Mouse (Mus musculus) liver, embryonic 15.5 days (tissue): ENCODE data around the gene Phc2. TPM values are rescaled to one million over a fixed set of nuclear protein-coding genes. Genes with fewer than 3 reads are reported as not detected.

Source experiments
- ATAC-seq: fragments of 200-750 bp; cut with Nextera tagmentation; 2 replicates; pipeline ENCODE4 v1.8.0; 2017; ENCODE audit warnings: moderate number of reproducible peaks, mild to moderate bottlenecking, moderate library complexity; ENCODE audit not compliant: insufficient read depth
- H3K27ac ChIP-seq: fragments of 300-500 bp; sonication (generic); replicated peaks from 2 replicates; pipeline ENCODE4 v1.5.1; 2015; ENCODE audit warnings: mild to moderate bottlenecking, inconsistent platforms
- H3K27me3 ChIP-seq: fragments of 300-500 bp; sonication (generic); 2 replicates; pipeline ENCODE4 v1.6.1; 2015; ENCODE audit warnings: mild to moderate bottlenecking, inconsistent platforms
- H3K36me3 ChIP-seq: fragments of 300-500 bp; sonication (generic); replicated peaks from 2 replicates; pipeline ENCODE4 v1.6.1; 2015; ENCODE audit warnings: moderate library complexity, mild to moderate bottlenecking, inconsistent platforms
- H3K4me1 ChIP-seq: fragments of 300-500 bp; sonication (generic); replicated peaks from 2 replicates; pipeline ENCODE4 v1.6.1; 2015; ENCODE audit warnings: inconsistent platforms
- H3K4me2 ChIP-seq: fragments of 300-500 bp; sonication (generic); 2 replicates; pipeline ENCODE4 v1.6.1; 2015; ENCODE audit warnings: moderate library complexity, mild to moderate bottlenecking, inconsistent platforms
- H3K4me3 ChIP-seq: fragments of 300-500 bp; sonication (generic); replicated peaks from 2 replicates; pipeline ENCODE4 v1.5.1; 2015; ENCODE audit warnings: mild to moderate bottlenecking, inconsistent platforms
- H3K9ac ChIP-seq: fragments of 300-500 bp; sonication (generic); 2 replicates; pipeline ENCODE4 v1.6.1; 2015; ENCODE audit warnings: moderate library complexity, mild to moderate bottlenecking, inconsistent platforms
- H3K9me3 ChIP-seq: fragments of 300-500 bp; sonication (generic); replicated peaks from 2 replicates; pipeline ENCODE4 v1.6.1; 2016; ENCODE audit warnings: inconsistent platforms
- WGBS: fragments of 180-500 bp; shearing (Covaris S2); methylation state at CpG from one replicate; pipeline ENCODE4 v1.1.7; 2015; ENCODE audit warnings: mixed read lengths; ENCODE audit not compliant: insufficient replicate concordance; 5-methylcytosine and 5-hydroxymethylcytosine counted together
- polyA plus RNA-seq: library from polyadenylated mRNA; unstranded; fragments of >200 nt; fragmentation: Nextera tagmentation; extraction: Ambion mirVana; gene quantifications from 2 replicates; pipeline ENCODE4 v1.2.1, GENCODE M21; 2015

The Phc2 gene
- polyA plus RNA-seq, 1 experiment from 2014 or later, result 14.3 TPM

DNA sequence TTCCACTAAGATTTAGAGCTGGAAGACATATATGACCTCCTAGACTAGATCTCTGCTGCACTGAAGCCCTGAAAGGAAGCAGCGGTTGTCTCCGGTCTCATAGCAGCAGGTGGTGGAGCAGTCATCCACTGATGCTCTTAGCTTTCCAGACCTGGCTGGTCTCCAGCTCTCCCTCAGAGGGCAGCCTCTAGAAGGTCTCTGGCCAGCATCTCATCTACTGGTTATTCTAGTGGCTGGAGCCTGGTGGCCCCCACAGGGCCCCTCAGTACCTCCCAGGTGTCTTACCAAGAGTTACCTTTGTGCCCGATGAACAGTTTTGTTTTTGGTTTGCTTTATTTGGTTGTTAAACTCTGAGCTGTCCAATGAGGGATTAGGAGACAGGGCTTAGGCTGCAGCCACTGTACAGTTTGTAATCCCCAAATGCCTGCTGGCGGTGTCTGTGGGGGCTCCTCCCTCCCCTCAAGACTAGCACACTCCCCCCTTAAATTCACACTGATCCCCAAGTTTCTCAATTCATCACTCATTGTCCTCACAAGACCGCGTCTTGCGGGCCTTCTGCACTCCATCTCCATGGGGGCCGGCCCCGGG is 66.7 kb downstream of the Phc2 start:
- Histone ChIP-seq H3K4me3 (no peak overlapping the region), H3K27ac (no peak overlapping the region), H3K9ac (no peak overlapping the region), H3K36me3 (no peaks in the 10 kb centered on the region), H3K4me1 (peaks cover 26% of the 10 kb centered on the region), H3K27me3 (peaks cover 4% of the 10 kb centered on the region; the same call in 1 of the 2 replicates), H3K4me2 (no peak overlapping the region), H3K9me3 (no peaks in the 10 kb centered on the region)
- ATAC-seq, result no peak
- 84% methylated on average over 9 of the region's 9 CpGs for WGBS

DNA sequence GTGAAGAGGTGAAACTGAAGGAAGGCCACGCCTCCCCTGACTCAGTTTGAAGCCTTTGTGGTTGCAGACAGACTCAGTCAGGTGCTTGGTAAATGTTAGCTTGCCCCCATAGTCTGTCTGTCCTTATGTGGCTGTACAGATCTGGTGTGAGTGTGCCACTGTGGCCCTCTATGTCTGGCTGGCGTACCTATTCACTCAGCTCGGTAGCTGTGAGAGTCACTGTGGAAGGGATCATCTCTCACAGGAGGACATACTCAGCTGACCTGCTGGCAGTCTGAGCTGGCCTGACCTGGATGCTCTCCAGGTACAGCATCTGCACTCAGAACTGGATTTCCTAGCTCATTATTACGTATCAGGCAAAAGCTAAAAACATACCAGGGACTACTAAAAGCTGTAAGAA is 67.3 kb downstream of the Phc2 start:
- H3K4me2 ChIP-seq, result no peak overlapping the region
- no peak overlapping the region for H3K4me3 ChIP-seq
- peaks cover 26% of the 10 kb centered on the region for H3K4me1 ChIP-seq
- H3K9me3 ChIP-seq, result no peaks in the 10 kb centered on the region
- H3K27me3 ChIP-seq, result peaks cover 4% of the 10 kb centered on the region; the same call in 1 of the 2 replicates
- no peak overlapping the region for H3K9ac ChIP-seq
- ATAC-seq, result no peak
- no peak overlapping the region for H3K27ac ChIP-seq
- 61% methylated on average over 4 of the region's 4 CpGs for WGBS
- H3K36me3 ChIP-seq, result no peaks in the 10 kb centered on the region

DNA sequence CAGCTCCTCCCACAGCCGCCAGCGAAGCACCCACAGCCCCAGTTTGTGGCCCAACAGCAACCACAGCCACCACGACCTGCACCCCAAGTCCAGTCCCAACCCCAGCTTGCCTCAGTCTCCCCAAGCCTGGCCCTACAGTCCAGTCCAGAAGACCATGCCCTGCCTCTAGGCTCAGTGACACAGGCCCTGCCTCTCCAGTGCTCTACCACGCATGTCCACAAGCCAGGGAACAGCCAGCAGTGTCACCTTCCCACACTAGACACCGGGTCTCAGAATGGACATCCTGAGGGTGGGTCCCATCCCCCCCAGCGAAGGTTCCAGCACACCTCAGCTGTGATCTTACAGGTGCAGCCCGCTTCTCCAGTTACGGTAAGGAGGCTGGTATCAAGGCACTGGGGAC is 68.4 kb downstream of the Phc2 start:
- 74% methylated on average over 8 of the region's 8 CpGs for WGBS
- H3K27ac ChIP-seq, result no peak overlapping the region
- no peak overlapping the region for H3K4me3 ChIP-seq
- peaks cover 32% of the 10 kb centered on the region for H3K4me1 ChIP-seq
- H3K9ac ChIP-seq, result no peak overlapping the region
- H3K4me2 ChIP-seq, result no peak overlapping the region
- H3K36me3 ChIP-seq, result no peaks in the 10 kb centered on the region
- H3K9me3 ChIP-seq, result no peaks in the 10 kb centered on the region
- no peak for ATAC-seq
- peaks cover 4% of the 10 kb centered on the region; the same call in 1 of the 2 replicates for H3K27me3 ChIP-seq

DNA sequence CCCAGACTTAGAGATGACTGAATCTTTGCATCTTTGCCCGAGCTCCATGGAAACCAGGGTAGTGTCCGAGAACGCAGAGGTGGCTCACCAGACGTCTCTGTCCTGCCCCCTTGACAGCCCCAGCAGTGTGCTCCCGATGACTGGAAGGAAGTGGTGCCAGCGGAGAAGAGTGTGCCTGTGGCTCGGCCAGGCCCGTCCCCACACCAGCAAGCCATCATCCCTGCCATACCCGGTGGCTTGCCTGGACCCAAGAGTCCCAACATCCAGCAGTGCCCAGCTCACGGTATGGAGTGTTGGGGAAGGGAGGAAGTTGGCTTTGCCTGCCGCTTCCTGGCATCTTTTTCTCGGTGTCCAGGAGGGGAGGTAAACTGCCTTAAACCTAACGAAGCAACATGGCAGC is 68.9 kb downstream of the Phc2 start:
- Histone ChIP-seq H3K4me3 (no peak overlapping the region), H3K27ac (no peak overlapping the region), H3K4me1 (peaks cover 37% of the 10 kb centered on the region), H3K9me3 (no peaks in the 10 kb centered on the region), H3K36me3 (no peaks in the 10 kb centered on the region), H3K9ac (no peak overlapping the region), H3K27me3 (peaks cover 4% of the 10 kb centered on the region; the same call in 1 of the 2 replicates), H3K4me2 (no peak overlapping the region)
- ATAC-seq, result no peak
- 66% methylated on average over 13 of the region's 13 CpGs for WGBS

DNA sequence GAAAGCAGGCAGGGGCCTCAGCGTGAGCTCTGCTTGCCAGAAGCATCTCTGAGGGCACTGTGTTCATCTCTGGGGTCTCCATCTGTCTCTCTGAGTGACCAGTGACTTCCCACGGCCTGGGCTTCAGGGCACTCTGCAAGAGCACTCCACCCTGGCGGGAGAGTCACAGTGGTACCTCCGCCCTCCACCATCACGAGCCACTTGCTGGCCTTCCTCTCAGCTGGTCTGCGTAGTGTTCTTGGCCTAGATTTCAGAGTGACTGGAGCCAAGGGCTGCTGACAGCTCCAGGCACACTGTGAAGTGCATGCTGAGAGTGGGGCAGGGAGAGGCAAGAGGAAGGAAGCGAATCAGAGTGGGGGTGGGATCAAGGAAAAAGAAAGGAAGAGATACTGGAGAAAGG is 69.6 kb downstream of the Phc2 start:
- Histone ChIP-seq H3K9ac (no peak overlapping the region), H3K4me3 (no peak overlapping the region), H3K4me2 (no peak overlapping the region), H3K27ac (no peak overlapping the region), H3K36me3 (no peaks in the 10 kb centered on the region), H3K9me3 (no peaks in the 10 kb centered on the region), H3K4me1 (peaks cover 43% of the 10 kb centered on the region), H3K27me3 (peaks cover 4% of the 10 kb centered on the region; the same call in 1 of the 2 replicates)
- 65% methylated on average over 7 of the region's 7 CpGs for WGBS
- ATAC-seq, result no peak

DNA sequence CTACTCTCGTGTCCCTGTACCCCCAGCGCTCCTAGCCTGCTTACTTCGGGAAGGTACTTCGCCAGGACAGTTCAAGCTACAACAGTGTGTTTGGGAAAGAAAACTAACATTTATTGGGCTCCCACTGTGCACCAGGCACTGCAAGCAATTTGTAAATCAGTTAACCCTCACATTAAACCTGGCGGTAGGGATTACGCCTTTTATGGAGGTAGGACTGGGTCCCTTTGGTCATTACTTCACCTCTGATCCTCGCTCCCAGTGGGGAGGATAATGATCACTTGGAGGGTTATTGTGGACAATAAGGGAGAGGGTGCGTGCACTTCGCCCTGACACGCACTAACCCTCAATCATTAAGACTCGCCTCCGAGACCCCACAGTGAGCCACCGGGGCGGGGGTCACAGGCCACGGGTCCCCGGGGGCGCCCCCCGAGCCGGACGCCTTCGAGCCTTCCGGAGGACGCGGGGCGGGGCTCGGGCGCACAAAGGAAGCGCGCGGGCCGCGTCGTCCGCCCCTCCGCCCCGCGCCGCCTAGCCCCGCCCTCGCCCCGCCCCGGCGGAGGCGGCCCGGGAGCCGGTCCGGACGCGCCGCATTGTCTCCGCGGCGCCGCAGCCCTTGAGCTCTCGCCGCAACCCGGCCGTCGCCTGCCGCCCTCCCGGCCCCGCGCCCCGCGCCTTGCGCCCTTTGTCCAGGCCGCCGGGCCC is 72.7 kb downstream of the Phc2 start:
- peak overlapping the region; percentile 94 for H3K27ac ChIP-seq
- H3K27me3 ChIP-seq, result peaks cover 4% of the 10 kb centered on the region; the same call in 1 of the 2 replicates
- peak overlapping the region; percentile 96 for H3K9ac ChIP-seq
- peaks cover 6% of the 10 kb centered on the region; the same call in 1 of the 2 replicates for H3K36me3 ChIP-seq
- peaks cover 44% of the 10 kb centered on the region for H3K4me1 ChIP-seq
- H3K4me3 ChIP-seq, result peak overlapping the region; percentile 92
- peak; percentile 92 for ATAC-seq
- 5% methylated on average over 47 of the region's 68 CpGs for WGBS
- peak overlapping the region; percentile 90 for H3K4me2 ChIP-seq
- H3K9me3 ChIP-seq, result no peaks in the 10 kb centered on the region

DNA sequence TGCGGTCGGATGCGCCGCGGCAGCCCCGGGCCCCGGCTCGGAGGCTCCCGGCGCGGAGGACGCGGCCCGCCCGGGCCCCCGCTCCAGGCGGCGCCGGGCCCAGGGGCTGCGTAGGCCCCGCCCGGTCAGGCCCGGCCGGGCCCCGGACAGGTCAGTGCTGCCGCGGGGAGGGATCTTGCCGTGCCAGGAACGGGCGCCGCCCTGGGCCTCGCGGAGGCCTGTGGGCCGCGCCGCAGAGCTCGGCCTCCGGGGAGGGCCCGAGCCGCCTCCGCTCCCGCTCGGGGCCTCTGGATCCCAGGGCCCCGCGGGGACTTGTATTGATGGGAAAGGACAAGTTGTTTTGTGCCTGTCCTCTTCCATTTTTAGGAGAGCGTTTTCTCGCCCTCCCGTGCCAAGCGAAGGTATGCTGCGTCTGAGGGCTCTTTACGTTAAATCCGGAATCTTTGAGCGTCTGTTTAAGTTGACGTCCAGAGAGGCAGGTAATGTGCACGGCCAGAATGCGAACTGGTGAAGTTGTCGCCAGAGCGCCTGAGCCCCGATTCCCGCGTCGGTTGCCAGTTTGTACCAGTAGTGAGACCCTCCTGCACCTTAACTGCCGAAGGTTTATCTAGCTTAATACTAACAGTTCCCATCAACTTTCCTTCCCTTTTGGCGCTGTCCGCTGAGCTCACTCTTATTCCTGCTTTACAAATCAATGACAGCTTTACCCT is 73.4 kb downstream of the Phc2 start:
- no peaks in the 10 kb centered on the region for H3K9me3 ChIP-seq
- peaks cover 6% of the 10 kb centered on the region; the same call in 1 of the 2 replicates for H3K36me3 ChIP-seq
- H3K9ac ChIP-seq, result peak overlapping the region; percentile 96
- H3K4me3 ChIP-seq, result peak overlapping the region; percentile 92
- H3K27ac ChIP-seq, result peak overlapping the region; percentile 94
- peak overlapping the region; percentile 90 for H3K4me2 ChIP-seq
- H3K4me1 ChIP-seq, result peaks cover 46% of the 10 kb centered on the region
- H3K27me3 ChIP-seq, result peaks cover 4% of the 10 kb centered on the region; the same call in 1 of the 2 replicates
- peak; percentile 96 for ATAC-seq
- 1% methylated on average over 63 of the region's 65 CpGs for WGBS

DNA sequence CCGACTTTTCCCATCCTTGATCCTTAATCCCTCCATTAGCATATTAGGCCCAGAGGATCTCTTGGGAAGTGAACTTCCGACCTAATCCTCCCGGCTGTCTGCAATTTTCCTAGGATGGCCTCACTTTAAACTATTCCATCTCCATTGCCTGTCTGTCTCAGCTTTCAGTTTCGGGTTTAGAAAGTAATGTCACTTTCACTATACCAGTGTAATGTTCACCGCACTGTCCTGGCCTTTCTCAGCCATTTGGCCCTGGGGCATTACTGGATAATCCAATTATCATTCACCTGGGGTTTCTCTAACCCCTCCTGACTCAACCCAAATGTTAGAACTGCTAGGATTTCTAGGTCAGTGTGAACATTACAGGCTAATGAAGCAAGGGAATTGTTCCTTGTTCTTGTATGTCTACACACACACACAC is 73.9 kb downstream of the Phc2 start:
- peaks cover 6% of the 10 kb centered on the region; the same call in 1 of the 2 replicates for H3K36me3 ChIP-seq
- ATAC-seq, result no peak
- WGBS, result 2% methylated on average over 5 of the region's 5 CpGs
- H3K27ac ChIP-seq, result peak overlapping the region; percentile 94
- peaks cover 4% of the 10 kb centered on the region; the same call in 1 of the 2 replicates for H3K27me3 ChIP-seq
- H3K9ac ChIP-seq, result peak overlapping the region; percentile 96
- peak overlapping the region; percentile 90 for H3K4me2 ChIP-seq
- H3K4me1 ChIP-seq, result peaks cover 50% of the 10 kb centered on the region
- peak overlapping the region; percentile 92 for H3K4me3 ChIP-seq
- no peaks in the 10 kb centered on the region for H3K9me3 ChIP-seq

DNA sequence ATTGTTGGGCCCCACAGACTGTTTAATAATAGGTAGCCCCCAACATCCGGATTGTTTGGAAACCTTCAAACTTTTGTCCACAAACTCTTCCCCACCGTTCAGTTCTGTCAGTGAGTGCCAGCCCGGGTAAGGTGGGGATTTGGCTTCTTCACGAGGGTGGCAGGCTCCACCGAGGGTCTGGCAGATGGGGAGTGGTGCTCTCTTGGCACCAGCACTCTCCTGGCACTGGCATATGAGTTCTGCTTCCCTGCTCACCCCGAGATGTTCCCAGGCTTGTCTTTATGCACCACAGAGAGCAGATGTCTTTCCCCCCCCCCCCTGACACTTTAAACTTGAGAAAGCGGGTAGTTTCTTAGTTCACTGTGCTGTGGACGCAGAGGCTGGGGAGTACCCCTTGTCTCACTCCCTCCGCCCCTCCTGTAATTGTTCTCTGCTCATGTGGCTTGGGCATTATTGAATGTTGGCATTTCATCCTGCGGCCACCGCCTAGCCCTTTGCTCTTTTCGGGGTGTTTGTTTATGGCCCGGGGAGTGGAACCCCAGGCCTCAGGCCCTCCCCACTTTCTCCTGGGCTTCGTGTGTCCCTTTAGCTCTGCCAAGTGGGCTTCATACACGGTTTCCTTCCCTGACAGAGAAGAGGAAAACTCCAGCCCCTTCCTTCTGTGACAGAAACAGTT is 74.7 kb downstream of the Phc2 start:
- H3K9me3 ChIP-seq, result no peaks in the 10 kb centered on the region
- peaks cover 6% of the 10 kb centered on the region; the same call in 1 of the 2 replicates for H3K36me3 ChIP-seq
- peaks cover 4% of the 10 kb centered on the region; the same call in 1 of the 2 replicates for H3K27me3 ChIP-seq
- peaks cover 57% of the 10 kb centered on the region for H3K4me1 ChIP-seq
- H3K4me2 ChIP-seq, result peak overlapping the region; percentile 90
- ATAC-seq, result no peak
- peak overlapping the region; percentile 92 for H3K4me3 ChIP-seq
- peak overlapping the region; percentile 35; the same call in 1 of the 2 replicates for H3K27ac ChIP-seq
- H3K9ac ChIP-seq, result peak overlapping the region; percentile 96; the same call in 1 of the 2 replicates
- WGBS, result 31% methylated on average over 15 of the region's 15 CpGs

DNA sequence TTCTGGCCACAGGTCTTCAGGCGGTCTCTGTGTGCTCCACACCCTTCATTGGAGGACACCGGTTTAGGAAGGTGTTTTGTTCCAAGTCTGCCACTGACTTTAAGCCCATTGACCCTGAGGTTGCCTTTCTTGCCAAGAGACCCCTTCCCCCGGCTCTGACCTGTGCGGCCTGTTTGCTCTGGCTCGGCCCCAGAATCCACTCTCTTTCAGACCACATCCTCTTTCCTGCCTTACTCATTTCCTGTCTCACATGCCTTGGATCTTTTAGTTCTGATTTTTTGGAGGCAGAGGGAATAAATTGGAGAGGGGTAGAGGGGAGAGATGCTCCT is 75.2 kb downstream of the Phc2 start:
- Histone ChIP-seq H3K9ac (peak overlapping the region; percentile 96; the same call in 1 of the 2 replicates), H3K27me3 (peaks cover 4% of the 10 kb centered on the region; the same call in 1 of the 2 replicates), H3K27ac (peak overlapping the region; percentile 35; the same call in 1 of the 2 replicates), H3K9me3 (no peaks in the 10 kb centered on the region), H3K4me2 (peak overlapping the region; percentile 90), H3K36me3 (peaks cover 6% of the 10 kb centered on the region; the same call in 1 of the 2 replicates), H3K4me3 (peak overlapping the region; percentile 92), H3K4me1 (peaks cover 62% of the 10 kb centered on the region)
- ATAC-seq, result no peak
- 29% methylated on average over 5 of the region's 5 CpGs for WGBS
